Mouse (Mus musculus): ENCODE measurements around the gene Dffb. TPM values are rescaled to one million over a fixed set of nuclear protein-coding genes. Genes with fewer than 3 reads are reported as not detected.

Dffb gene
- polyA plus RNA-seq, 1 experiment from 2014 or later = 7.4 TPM

DNA sequence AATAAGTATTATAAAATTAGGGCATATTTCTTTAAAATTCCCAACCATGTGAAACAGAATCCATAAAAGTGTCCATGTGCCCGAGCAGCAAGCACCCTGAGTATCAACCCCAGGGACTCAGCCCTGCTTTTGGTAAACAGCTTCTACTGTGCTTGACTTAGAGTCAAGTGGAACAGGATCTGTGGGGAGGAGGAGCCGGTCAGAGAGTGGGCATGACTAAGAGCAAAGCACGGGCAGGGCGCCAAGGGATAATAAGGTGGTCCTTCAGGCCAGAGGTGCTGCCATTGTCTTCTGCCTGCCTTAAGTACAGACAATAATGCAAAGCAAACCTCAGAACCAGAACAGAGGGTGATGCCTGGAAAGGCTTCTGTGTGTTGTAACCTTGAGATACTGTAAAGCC is 32.8 kb upstream of the Dffb start:
- Histone ChIP-seq H3K4me1 (replicated peaks) (peaks cover 15% of the 10 kb centered on the region), H3K9ac (no peak overlapping the region), H3K4me2 (no peak overlapping the region), H3K36me3 (replicated peaks) (peaks cover 37% of the 10 kb centered on the region), H3K27ac (replicated peaks) (no peak overlapping the region), H3K27me3 (no peaks in the 10 kb centered on the region), H3K9me3 (replicated peaks) (no peaks in the 10 kb centered on the region), H3K4me3 (replicated peaks) (no peak overlapping the region)
- no peak for ATAC-seq (ENCODE audit: insufficient read depth)
- WGBS (ENCODE audit: insufficient replicate concordance) = 69% methylated on average over 4 of the region's 4 CpGs

DNA sequence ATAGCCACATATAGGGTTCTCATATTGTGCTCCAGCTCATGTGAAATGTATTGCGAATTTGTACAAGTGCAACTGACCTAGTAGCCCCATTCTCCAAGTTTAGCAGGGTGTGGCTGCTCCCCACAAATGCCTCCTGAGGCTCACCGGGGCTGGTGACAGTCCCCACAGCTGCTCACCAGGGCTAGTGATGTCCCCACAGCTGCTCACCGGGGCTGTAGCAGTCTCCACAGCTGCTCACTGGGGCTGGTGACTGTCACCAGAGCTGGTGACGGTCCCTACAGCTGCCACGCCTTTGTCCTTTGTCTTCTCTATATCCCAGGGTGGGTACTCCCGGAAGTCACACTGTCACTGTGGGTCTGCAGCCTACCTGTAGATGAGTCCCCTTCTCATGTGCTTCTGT is 31.3 kb upstream of the Dffb start:
- H3K36me3 ChIP-seq (replicated peaks) = peaks cover 46% of the 10 kb centered on the region
- no peaks in the 10 kb centered on the region for H3K27me3 ChIP-seq
- H3K4me3 ChIP-seq (replicated peaks) = no peak overlapping the region
- peaks cover 9% of the 10 kb centered on the region for H3K4me1 ChIP-seq (replicated peaks)
- H3K27ac ChIP-seq (replicated peaks) = no peak overlapping the region
- H3K9ac ChIP-seq = no peak overlapping the region
- no peak overlapping the region for H3K4me2 ChIP-seq
- whole genome bisulfite sequencing (ENCODE audit: insufficient replicate concordance) = 79% methylated on average over 6 of the region's 6 CpGs
- no peak for ATAC-seq (ENCODE audit: insufficient read depth)
- no peaks in the 10 kb centered on the region for H3K9me3 ChIP-seq (replicated peaks)

DNA sequence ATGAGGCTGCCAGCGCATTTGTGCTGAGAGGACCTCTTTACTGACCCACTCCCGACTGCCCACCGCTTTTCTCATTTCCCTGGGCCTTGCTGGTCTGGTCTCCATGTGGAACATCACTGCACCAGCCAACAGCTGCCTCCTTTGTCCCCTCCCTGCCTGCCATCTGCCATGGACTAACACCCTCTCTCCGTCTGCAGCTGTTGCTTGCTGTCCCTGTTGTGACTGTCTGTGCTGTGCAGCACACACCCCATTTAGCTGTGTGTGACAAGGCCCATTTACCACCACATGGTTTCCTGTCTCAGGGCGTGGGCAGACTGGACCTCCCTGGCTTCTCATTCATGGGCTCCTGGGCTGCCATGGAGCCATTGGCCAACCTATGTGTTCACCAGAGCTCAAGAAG is 30.6 kb upstream of the Dffb start:
- no peaks in the 10 kb centered on the region for H3K27me3 ChIP-seq
- ATAC-seq (ENCODE audit: insufficient read depth) = no peak
- peaks cover 46% of the 10 kb centered on the region for H3K36me3 ChIP-seq (replicated peaks)
- H3K27ac ChIP-seq (replicated peaks) = no peak overlapping the region
- H3K4me1 ChIP-seq (replicated peaks) = peaks cover under 1% of the 10 kb centered on the region; the same call in 1 of the 2 replicates
- H3K4me2 ChIP-seq = no peak overlapping the region
- 79% methylated on average over 5 of the region's 5 CpGs for WGBS (ENCODE audit: insufficient replicate concordance)
- H3K4me3 ChIP-seq (replicated peaks) = no peak overlapping the region
- H3K9ac ChIP-seq = no peak overlapping the region
- no peaks in the 10 kb centered on the region for H3K9me3 ChIP-seq (replicated peaks)

DNA sequence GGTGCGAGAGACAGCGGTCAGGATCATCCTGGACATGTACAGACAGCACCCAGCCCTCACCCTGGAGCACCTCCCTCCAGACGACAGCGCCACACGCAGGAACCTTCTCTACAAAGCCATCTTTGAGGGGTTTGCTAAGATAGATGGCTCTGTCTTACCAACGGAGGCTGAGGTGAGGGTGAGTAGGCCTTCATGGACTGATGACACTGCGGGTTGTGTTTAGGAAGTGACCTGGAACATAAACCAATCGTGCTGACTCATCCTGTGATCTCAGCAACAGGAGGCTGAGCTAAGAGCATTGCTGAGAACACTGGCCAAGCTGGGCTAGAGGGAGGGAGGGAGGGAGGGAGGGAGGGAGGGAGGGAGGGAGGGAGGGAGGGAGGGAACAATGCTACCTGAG is 18.6 kb upstream of the Dffb start:
- Histone ChIP-seq H3K4me3 (replicated peaks) (no peak overlapping the region), H3K9me3 (replicated peaks) (no peaks in the 10 kb centered on the region), H3K4me1 (replicated peaks) (no peaks in the 10 kb centered on the region), H3K4me2 (no peak overlapping the region), H3K27me3 (no peaks in the 10 kb centered on the region), H3K9ac (no peak overlapping the region), H3K27ac (replicated peaks) (no peak overlapping the region), H3K36me3 (replicated peaks) (peaks cover 86% of the 10 kb centered on the region)
- ATAC-seq (ENCODE audit: insufficient read depth) = no peak
- 81% methylated on average over 8 of the region's 8 CpGs for WGBS (ENCODE audit: insufficient replicate concordance)

DNA sequence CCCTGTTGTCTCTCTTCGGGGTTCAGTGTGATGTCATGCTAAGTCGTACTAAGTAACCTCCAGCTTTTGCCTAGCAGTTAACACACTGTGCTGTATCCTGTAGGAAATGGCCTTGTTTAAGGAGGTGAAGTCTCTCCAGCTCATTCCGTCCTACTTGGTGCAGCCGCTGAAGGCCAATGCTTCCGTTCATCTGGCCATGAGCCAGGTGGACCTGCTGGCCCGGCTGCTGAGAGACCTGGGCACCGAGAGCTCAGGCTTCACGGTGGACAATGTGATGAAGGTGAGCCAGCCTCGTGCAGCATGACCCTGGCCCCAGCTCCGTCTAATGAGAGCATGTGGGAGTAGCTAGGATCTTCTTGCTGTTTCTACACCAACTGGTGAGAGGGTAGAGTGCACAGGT is 17.8 kb upstream of the Dffb start:
- Histone ChIP-seq H3K4me2 (no peak overlapping the region), H3K9ac (no peak overlapping the region), H3K36me3 (replicated peaks) (peaks cover 87% of the 10 kb centered on the region), H3K4me3 (replicated peaks) (no peak overlapping the region), H3K27me3 (no peaks in the 10 kb centered on the region), H3K27ac (replicated peaks) (no peak overlapping the region), H3K4me1 (replicated peaks) (no peaks in the 10 kb centered on the region), H3K9me3 (replicated peaks) (no peaks in the 10 kb centered on the region)
- ATAC-seq (ENCODE audit: insufficient read depth) = no peak
- 79% methylated on average over 10 of the region's 10 CpGs for WGBS (ENCODE audit: insufficient replicate concordance)

DNA sequence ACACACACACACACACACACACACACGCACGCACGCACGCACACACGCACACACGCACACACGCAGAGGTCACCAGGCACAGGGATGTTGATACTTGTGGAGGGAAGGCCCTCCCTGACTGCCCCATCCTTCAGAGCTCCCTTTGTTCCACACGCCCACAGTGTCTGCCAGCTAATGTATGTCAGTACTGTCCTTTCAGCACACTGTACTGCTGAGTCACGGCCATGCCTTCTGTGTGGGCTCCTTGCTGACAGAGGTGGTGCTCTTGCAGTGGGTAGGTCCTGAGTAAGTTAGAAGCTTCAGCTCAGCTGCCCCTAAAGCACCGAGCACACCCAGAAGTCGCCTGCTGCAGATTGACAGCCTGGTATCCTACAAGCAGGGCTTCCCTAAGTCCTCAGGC is 5.5 kb upstream of the Dffb start:
- 88% methylated on average over 11 of the region's 11 CpGs for WGBS (ENCODE audit: insufficient replicate concordance)
- ATAC-seq (ENCODE audit: insufficient read depth) = no peak

DNA sequence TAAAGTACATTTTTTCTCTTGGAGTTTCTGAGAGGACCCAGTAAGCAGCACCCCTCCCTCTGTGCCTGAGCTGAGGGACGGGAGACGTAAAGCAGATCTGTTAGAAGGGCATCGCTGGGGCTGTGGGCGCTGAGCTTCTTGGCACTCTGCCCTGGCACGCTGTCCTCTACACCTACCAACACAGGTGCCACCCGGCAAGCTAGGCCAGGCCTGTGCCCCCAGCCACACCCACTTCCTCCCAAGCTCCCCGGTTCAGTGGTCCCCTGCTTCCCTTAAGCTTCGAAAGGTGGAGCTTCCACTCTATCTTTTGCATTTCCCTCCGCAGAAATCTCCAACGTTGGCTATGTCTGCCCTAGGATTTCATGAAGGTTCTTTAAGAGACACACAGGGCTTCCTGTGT is 4.3 kb upstream of the Dffb start:
- no peaks in the 10 kb centered on the region for H3K27me3 ChIP-seq
- 67% methylated on average over 10 of the region's 10 CpGs for WGBS (ENCODE audit: insufficient replicate concordance)
- no peak overlapping the region for H3K4me3 ChIP-seq (replicated peaks)
- no peak overlapping the region for H3K4me2 ChIP-seq
- no peak for ATAC-seq (ENCODE audit: insufficient read depth)
- peaks cover 49% of the 10 kb centered on the region for H3K36me3 ChIP-seq (replicated peaks)
- no peak overlapping the region for H3K27ac ChIP-seq (replicated peaks)
- H3K9ac ChIP-seq = no peak overlapping the region
- no peaks in the 10 kb centered on the region for H3K9me3 ChIP-seq (replicated peaks)
- H3K4me1 ChIP-seq (replicated peaks) = peaks cover 28% of the 10 kb centered on the region

More for the DNA sequence above, 5.5 kb upstream of the Dffb start:
- H3K9me3 ChIP-seq (replicated peaks) = no peaks in the 10 kb centered on the region
- H3K27me3 ChIP-seq = no peaks in the 10 kb centered on the region
- H3K27ac ChIP-seq (replicated peaks) = no peak overlapping the region
- peaks cover 62% of the 10 kb centered on the region for H3K36me3 ChIP-seq (replicated peaks)
- no peak overlapping the region for H3K4me2 ChIP-seq
- H3K4me1 ChIP-seq (replicated peaks) = peaks cover 20% of the 10 kb centered on the region
- H3K4me3 ChIP-seq (replicated peaks) = no peak overlapping the region
- no peak overlapping the region for H3K9ac ChIP-seq

DNA sequence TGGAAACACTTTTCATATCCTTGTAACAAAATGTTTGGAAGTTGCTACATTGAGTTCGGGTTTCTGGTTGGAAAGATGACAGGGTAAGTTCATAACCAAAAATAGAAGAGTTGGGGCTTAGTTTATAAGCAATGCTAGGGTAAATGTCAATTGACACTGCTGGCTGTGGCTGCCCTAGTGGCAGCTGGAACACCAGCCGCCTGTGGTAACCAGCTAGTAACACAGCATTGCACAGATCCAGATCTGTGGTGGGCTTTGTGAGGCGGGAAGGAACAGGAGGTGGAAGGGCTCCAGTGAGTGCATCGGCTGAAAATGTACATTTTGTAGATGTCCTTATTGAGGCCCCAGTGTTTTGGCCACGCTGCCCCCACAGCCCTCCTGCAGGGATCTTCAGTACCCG is 842 bp upstream of the Dffb start:
- Histone ChIP-seq H3K27me3 (no peaks in the 10 kb centered on the region), H3K9ac (peak overlapping the region; percentile 80), H3K27ac (replicated peaks) (peak overlapping the region; percentile 63; the same call in 1 of the 2 replicates), H3K9me3 (replicated peaks) (no peaks in the 10 kb centered on the region), H3K4me3 (replicated peaks) (peak overlapping the region; percentile 96), H3K4me1 (replicated peaks) (peaks cover 42% of the 10 kb centered on the region), H3K4me2 (peak overlapping the region; percentile 86), H3K36me3 (replicated peaks) (peaks cover 25% of the 10 kb centered on the region)
- ATAC-seq (ENCODE audit: insufficient read depth) = no peak
- 33% methylated on average over 6 of the region's 6 CpGs for WGBS (ENCODE audit: insufficient replicate concordance)

DNA sequence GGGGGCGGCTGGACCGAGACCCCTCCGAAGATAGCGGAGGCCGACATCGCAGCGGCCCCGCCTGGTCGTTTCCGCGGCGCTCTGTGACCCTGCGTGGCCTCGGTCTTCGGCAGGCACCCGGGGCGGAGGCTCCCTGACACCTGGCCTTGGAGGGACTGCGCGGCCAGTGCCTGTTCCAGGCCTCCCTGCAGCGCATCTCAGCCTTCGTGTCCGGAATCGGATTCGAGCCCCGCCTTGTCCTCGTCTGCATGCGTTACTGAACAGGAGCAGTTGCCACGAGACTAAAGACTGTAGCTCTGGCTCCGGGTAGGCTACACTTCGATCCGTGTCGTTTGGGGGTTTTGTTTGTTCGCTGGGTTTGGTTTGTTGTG is 351 bp upstream of the Dffb start:
- peak overlapping the region; percentile 96 for H3K4me3 ChIP-seq (replicated peaks)
- H3K9me3 ChIP-seq (replicated peaks) = no peaks in the 10 kb centered on the region
- ATAC-seq (ENCODE audit: insufficient read depth) = peak; percentile 78
- H3K4me1 ChIP-seq (replicated peaks) = peaks cover 42% of the 10 kb centered on the region
- H3K27me3 ChIP-seq = no peaks in the 10 kb centered on the region
- peak overlapping the region; percentile 80 for H3K9ac ChIP-seq
- peak overlapping the region; percentile 86 for H3K4me2 ChIP-seq
- H3K36me3 ChIP-seq (replicated peaks) = peaks cover 25% of the 10 kb centered on the region
- peak overlapping the region; percentile 63 for H3K27ac ChIP-seq (replicated peaks)
- WGBS (ENCODE audit: insufficient replicate concordance) = under 1% methylated on average over 33 of the region's 33 CpGs

DNA sequence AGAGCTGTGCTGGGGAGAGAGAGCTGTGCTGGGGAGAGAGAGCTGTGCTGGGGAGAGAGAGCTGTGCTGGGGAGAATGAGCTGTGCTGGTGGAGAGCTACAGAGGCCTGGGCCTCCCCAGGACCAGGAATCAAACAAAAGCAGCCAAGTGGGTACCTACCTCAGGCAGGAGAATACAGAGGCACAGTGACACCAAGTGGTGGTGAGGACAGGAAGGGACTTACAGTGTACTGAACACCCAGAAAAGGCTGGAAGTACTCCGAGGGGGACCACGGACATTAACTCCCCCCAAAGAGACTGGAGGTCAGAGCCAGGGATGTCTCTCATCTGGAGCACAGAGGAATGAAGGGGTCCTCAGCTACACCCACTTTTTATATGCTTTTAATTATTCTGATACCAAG is 6.9 kb downstream of the Dffb start:
- peaks cover 65% of the 10 kb centered on the region for H3K36me3 ChIP-seq (replicated peaks)
- H3K9ac ChIP-seq = no peak overlapping the region
- no peak for ATAC-seq (ENCODE audit: insufficient read depth)
- peaks cover 2% of the 10 kb centered on the region; the same call in 1 of the 2 replicates for H3K4me1 ChIP-seq (replicated peaks)
- H3K4me2 ChIP-seq = no peak overlapping the region
- H3K4me3 ChIP-seq (replicated peaks) = no peak overlapping the region
- WGBS (ENCODE audit: insufficient replicate concordance) = 82% methylated on average over 2 of the region's 2 CpGs
- H3K27me3 ChIP-seq = no peaks in the 10 kb centered on the region
- no peak overlapping the region for H3K27ac ChIP-seq (replicated peaks)
- H3K9me3 ChIP-seq (replicated peaks) = no peaks in the 10 kb centered on the region

DNA sequence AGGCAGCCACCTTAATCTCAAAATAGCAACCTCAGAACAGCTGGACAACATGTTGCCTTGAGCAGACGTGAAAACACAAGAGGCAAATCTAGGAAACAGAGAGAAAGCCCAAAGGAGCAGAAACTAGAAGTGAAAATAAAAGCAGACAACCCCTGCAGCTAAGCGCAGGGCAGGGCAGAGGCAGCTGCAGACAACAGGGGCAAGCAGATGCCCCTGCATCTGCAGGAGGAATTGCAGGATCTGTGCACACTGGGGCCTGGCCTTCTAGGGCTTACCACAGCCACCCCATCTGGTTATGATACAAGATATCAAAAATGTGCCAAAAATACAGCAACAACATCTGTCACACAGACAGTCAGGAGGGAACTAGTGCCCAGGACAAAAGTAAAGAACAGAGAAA is 7.4 kb downstream of the Dffb start:
- H3K27ac ChIP-seq (replicated peaks) = no peak overlapping the region
- H3K4me2 ChIP-seq = no peak overlapping the region
- 71% methylated on average over 2 of the region's 2 CpGs for WGBS (ENCODE audit: insufficient replicate concordance)
- H3K9me3 ChIP-seq (replicated peaks) = no peaks in the 10 kb centered on the region
- no peak overlapping the region for H3K4me3 ChIP-seq (replicated peaks)
- H3K9ac ChIP-seq = no peak overlapping the region
- ATAC-seq (ENCODE audit: insufficient read depth) = no peak
- H3K4me1 ChIP-seq (replicated peaks) = no peaks in the 10 kb centered on the region
- H3K27me3 ChIP-seq = no peaks in the 10 kb centered on the region
- peaks cover 70% of the 10 kb centered on the region for H3K36me3 ChIP-seq (replicated peaks)

DNA sequence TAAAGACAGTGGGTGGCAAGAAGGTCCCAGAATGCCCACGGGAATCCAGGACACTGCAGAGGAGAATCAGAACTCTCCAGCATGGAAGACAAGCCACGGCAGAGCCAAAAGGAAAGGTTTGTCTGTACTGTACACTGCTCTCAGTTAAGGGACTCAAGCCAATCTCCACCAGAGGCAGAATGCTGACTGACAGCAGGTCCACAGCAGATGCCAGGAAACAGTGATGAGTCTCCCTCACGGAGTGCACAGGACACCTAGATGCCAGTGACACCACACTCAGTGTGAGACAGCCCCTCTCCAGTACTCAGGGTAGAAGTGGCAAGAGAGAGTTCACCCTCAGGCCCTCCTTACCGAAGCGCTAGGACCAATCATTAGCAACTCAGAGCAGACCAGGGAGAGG is 8.3 kb downstream of the Dffb start:
- WGBS (ENCODE audit: insufficient replicate concordance) = 82% methylated on average over 5 of the region's 5 CpGs

More for the DNA sequence above, 8.3 kb downstream of the Dffb start:
- H3K4me2 ChIP-seq = no peak overlapping the region
- H3K27me3 ChIP-seq = no peaks in the 10 kb centered on the region
- no peaks in the 10 kb centered on the region for H3K4me1 ChIP-seq (replicated peaks)
- peaks cover 75% of the 10 kb centered on the region for H3K36me3 ChIP-seq (replicated peaks)
- H3K9me3 ChIP-seq (replicated peaks) = no peaks in the 10 kb centered on the region
- no peak overlapping the region for H3K9ac ChIP-seq
- no peak overlapping the region for H3K27ac ChIP-seq (replicated peaks)
- H3K4me3 ChIP-seq (replicated peaks) = no peak overlapping the region
- no peak for ATAC-seq (ENCODE audit: insufficient read depth)
